Mouse (Mus musculus): ENCODE data around the gene Cog3.

The Cog3 gene

GRCm38 (mm10) chr14:75758401-75758800 lies 4.1 kb upstream of the Cog3 start:
- DNase-seq = peak; percentile 95

- DNase-seq = peak; percentile 57
Measured at GRCm38 (mm10) chr14:75757821-75758220, 3.5 kb upstream of the Cog3 start.

GRCm38 (mm10) chr14:75756971-75757370 lies 2.7 kb upstream of the Cog3 start:
- DNase-seq = no peak

GRCm38 (mm10) chr14:75753206-75753605 lies 1.1 kb downstream of the Cog3 start:
- no peak for DNase-seq

GRCm38 (mm10) chr14:75751040-75751439 lies 3.3 kb downstream of the Cog3 start:
- DNase-seq = no peak

- DNase-seq = no peak
Measured at GRCm38 (mm10) chr14:75749123-75749522, 5.2 kb downstream of the Cog3 start.

GRCm38 (mm10) chr14:75747960-75748359 lies 6.4 kb downstream of the Cog3 start:
- no peak for DNase-seq

GRCm38 (mm10) chr14:75741904-75742303 lies 12.4 kb downstream of the Cog3 start:
- no peak for DNase-seq

GRCm38 (mm10) chr14:75735597-75735996 lies 18.7 kb downstream of the Cog3 start:
- no peak for DNase-seq

GRCm38 (mm10) chr14:75732631-75733030 lies 21.7 kb downstream of the Cog3 start:
- no peak for DNase-seq

- DNase-seq = no peak
Measured at GRCm38 (mm10) chr14:75731361-75731760, 23.0 kb downstream of the Cog3 start.

GRCm38 (mm10) chr14:75728111-75728510 lies 26.2 kb downstream of the Cog3 start:
- DNase-seq = no peak

GRCm38 (mm10) chr14:75727046-75727445 lies 27.3 kb downstream of the Cog3 start:
- DNase-seq = no peak

GRCm38 (mm10) chr14:75722816-75723215 lies 31.5 kb downstream of the Cog3 start:
- no peak for DNase-seq

- peak; percentile 38 for DNase-seq
Measured at GRCm38 (mm10) chr14:75721977-75722563, 32.2 kb downstream of the Cog3 start.

- DNase-seq = no peak
Measured at GRCm38 (mm10) chr14:75720121-75720520, 34.2 kb downstream of the Cog3 start.

- DNase-seq = no peak
Measured at GRCm38 (mm10) chr14:75716410-75716809, 37.9 kb downstream of the Cog3 start.

GRCm38 (mm10) chr14:75713661-75714060 lies 40.7 kb downstream of the Cog3 start:
- no peak for DNase-seq

- DNase-seq = no peak
Measured at GRCm38 (mm10) chr14:75712687-75713086, 41.6 kb downstream of the Cog3 start.

- no peak for DNase-seq
Measured at GRCm38 (mm10) chr14:75711731-75712130, 42.6 kb downstream of the Cog3 start.

- no peak for DNase-seq
Measured at GRCm38 (mm10) chr14:75708986-75709385, 45.3 kb downstream of the Cog3 start.

GRCm38 (mm10) chr14:75707771-75708170 lies 46.5 kb downstream of the Cog3 start:
- no peak for DNase-seq

GRCm38 (mm10) chr14:75706647-75707046 lies 47.7 kb downstream of the Cog3 start:
- DNase-seq = no peak

- DNase-seq = no peak
Measured at GRCm38 (mm10) chr14:75697928-75698327, 56.4 kb downstream of the Cog3 start.

- no peak for DNase-seq
Measured at GRCm38 (mm10) chr14:75696096-75696495, 58.2 kb downstream of the Cog3 start.

All from cerebellum, adult 9-11 months (tissue).